Comparison of ENCODE assay signal across 22 mouse cellular contexts in genomic region chr4:52530636-52531035, GRCm38 (mm10). TPM values are rescaled to one million over a fixed set of nuclear protein-coding genes. Genes with fewer than 3 reads are reported as not detected.
"Had no signal": no experiment of that assay in that cellular context is flagged by ENCODE, and none has a peak within 500 bp of the region (broad histone marks: within the 10 kb centered on the region; RNA-seq: fewer than 3 reads in every experiment).

No protein-coding gene starts in this region.

- H3K9me3 ChIP-seq: midbrain, embryonic 10.5 days; midbrain, embryonic 12.5 days; neural tube, embryonic 13.5 days; neural tube, embryonic 15.5 days; stomach, embryonic 15.5 days had no signal

- H3K36me3 ChIP-seq: midbrain, embryonic 10.5 days; midbrain, embryonic 12.5 days; neural tube, embryonic 13.5 days; neural tube, embryonic 15.5 days; stomach, embryonic 15.5 days had no signal

- ATAC-seq: midbrain, embryonic 16.5 days had no signal

- H3K27ac ChIP-seq: midbrain, embryonic 10.5 days; midbrain, embryonic 12.5 days; neural tube, embryonic 13.5 days; neural tube, embryonic 15.5 days; stomach, embryonic 15.5 days; stomach, postnatal 0 days had no signal

- H3K4me2 ChIP-seq: lung, embryonic 14.5 days; midbrain, embryonic 12.5 days; neural tube, embryonic 13.5 days; neural tube, embryonic 15.5 days; stomach, embryonic 15.5 days had no signal

- H3K4me3 ChIP-seq: midbrain, embryonic 10.5 days; midbrain, embryonic 12.5 days; myocyte; neural tube, embryonic 13.5 days; neural tube, embryonic 15.5 days; stomach, embryonic 15.5 days had no signal

- H3K27me3 ChIP-seq: midbrain, embryonic 12.5 days; neural tube, embryonic 13.5 days; neural tube, embryonic 15.5 days; stomach, embryonic 15.5 days had no signal

- H3K4me1 ChIP-seq: midbrain, embryonic 10.5 days; midbrain, embryonic 12.5 days; neural tube, embryonic 13.5 days; neural tube, embryonic 15.5 days; stomach, embryonic 15.5 days had no signal

- DNase-seq: lung, adult 18-20 months; lung, embryonic 14.5 days; lung, postnatal 10 days; lung, postnatal 4 days; midbrain, embryonic 14.5 days; retina, postnatal 1 day; right cerebral cortex, adult 18-20 months; right cerebral cortex, postnatal 14 days; thymus, adult 18-20 months; thymus, postnatal 14 days; thymus, postnatal 36 days had no signal

- H3K9ac ChIP-seq: lung, embryonic 14.5 days; midbrain, embryonic 12.5 days; neural tube, embryonic 13.5 days; neural tube, embryonic 15.5 days; stomach, embryonic 15.5 days had no signal

RNA-seq across cellular contexts. Expression of gene Vma21-ps, which starts 33.6 kb away (rescaled TPM):
- total RNA-seq: megakaryocyte, adult 5-6 weeks had no signal
- polyA plus RNA-seq: lung, embryonic 14.5 days; midbrain, embryonic 10.5 days; midbrain, embryonic 12.5 days; neural tube, embryonic 11.5 days; spleen, adult 2 months; stomach, postnatal 0 days had no signal
